Mouse (Mus musculus): ENCODE data around the gene Tmem63c.

GRCm38 (mm10) chr12:87026871-87027240 lies 5.7 kb downstream of the Tmem63c start:
- TF ChIP-seq CTCF (IDR thresholded peaks at IDR 0.05; ENCODE audit: extremely low read depth, insufficient read depth, low read length), result no peak
- TF ChIP-seq POLR2A (IDR thresholded peaks at IDR 0.05; ENCODE audit: extremely low read depth, insufficient read depth, low read length), result no peak
